Mouse (Mus musculus): ENCODE measurements around the gene AU041133.
"Not testable (repeated sequence)": the region's sequence is repeated elsewhere in the genome, so short reads cannot be mapped to it uniquely, and the experiment has no call there.

AU041133 gene

DNA sequence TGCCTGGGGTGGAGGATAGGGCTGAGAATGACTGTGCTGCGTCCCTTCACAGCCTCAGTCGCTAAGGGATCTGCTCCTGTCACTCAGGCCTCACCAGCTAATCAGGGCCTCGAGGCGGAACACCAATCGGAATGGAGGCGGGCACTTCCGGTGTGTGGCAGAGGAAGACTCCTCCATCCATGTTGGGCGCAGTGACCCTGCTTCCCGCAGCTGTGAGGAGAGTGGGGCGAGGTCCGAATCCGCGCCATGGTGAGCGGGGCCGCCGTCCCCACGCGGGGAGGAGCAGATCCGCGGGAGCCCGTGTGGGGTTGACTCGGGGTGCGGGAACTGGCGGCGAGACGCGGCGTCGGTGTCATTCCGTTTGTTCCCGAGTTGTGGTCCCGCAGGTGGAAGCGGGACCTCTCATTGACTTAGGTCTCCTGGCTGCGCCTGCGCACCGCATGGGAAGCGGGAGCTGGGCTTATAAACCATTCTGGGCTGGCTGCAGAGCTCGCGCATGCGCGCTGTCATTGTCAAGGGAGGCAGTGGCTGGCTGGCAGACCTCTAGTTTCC lies at the start of gene AU041133:
TSS of gene AU041133 (plus strand) at position 164 of the 552 bp plus-strand sequence.
- DNase-seq (ENCODE audit: low read depth, low spot score), result peak; percentile 51

DNA sequence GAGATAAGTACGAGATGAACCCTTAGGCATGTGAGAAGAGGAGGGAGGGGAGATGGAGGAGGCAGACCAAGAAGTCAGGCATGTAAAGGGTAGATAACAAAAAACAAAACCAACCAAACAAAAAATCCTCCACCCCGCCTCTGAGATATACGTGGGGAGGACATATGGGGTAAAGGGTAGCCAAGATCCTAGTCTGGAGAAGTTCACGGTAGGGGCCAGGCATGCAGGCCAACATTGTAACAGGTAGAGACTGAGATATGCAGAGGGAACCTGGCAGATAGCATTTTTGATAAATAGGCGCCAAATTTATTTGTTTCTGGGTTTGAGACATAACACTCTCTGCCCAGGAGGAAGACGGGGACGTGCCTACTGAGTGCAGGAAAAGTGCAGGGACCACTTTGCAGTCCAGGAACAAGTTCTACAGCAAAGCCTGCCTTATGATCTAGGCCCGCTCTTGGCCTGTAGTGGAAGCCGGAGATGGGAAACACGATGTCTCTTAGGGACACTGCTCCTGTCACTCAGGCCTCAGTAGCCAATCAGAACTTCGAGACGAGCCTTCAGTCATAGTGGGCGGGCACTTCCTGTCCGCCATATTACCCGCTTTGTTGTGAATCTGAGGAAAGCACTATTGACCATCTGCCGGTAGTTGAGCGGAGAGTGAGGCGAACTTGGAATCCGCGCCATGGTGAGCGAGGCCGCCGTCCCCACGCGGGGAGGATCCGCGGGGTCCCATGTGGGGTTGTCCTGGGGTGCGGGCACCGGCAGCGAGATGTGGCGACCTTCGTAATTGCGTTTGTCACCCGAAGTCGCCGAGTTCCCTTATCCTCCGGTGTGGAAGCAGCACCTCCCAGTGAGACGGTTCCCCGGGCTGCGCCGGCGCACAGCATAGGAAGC lies 44.8 kb upstream of the AU041133 start, which contains the start of gene BC024063:
TSS of gene BC024063 (plus strand) at position 626 of the 894 bp plus-strand sequence.
- DNase-seq (ENCODE audit: low read depth, low spot score), result peak; percentile 53

DNA sequence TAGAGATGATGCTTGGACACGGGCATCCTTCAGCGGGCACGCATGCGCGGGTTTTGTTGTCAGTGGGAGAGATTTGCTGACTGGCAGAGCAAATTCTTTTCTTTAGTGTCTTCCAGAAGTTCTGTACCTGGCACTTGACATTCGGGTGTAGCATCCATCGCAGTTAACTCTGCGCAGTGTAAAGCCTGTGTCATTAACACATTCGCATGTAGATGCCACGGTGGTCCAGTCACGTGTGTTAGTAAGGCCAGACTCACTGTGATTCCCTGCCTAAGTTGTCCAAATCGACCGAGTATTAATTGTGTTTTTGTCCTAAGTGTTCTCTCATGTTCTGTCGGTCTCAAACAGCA lies 44.2 kb upstream of the AU041133 start:
- DNase-seq (ENCODE audit: low read depth, low spot score), result not testable (repeated sequence)

DNA sequence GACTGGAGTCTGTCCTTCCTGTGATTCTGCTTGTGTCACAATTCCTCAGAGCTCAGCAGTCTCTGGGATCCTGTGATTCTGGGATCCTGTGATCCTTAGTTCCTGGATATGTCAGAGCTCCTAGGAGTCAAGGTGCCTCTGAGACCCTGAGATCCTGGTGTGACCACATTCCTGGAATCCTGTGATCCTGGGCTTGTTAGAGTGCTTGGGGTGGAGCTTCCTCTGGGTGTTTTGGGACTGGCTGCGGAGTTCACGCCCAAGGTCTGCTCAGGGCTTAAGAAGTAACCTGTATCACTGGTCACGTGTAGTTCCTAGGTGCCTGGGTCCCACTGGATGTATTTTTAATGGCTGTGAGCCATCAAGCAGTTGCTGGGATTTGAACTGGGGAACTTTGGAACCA lies 10.6 kb upstream of the AU041133 start:
- no peak for DNase-seq (ENCODE audit: low read depth, low spot score)

DNA sequence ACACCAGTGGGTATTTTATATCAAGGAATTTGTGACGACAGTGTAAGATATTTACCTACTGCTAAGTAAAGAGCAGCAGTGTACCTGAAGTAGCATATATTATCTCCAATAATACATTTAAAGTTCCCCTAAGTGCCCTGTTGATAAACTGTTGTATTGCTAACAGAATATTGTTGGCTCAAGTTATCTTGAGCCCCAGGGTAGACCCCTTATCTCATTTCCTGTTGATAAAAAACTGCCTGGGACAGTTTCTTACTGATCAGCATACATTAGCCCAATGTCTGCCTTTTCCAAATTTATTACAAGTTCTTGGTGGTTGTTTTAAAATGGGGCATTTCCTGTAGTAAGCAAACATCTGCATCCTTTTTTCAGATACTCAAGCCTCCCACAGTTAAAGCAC lies 17.5 kb downstream of the AU041133 start:
- no peak for DNase-seq (ENCODE audit: low read depth, low spot score)

DNA sequence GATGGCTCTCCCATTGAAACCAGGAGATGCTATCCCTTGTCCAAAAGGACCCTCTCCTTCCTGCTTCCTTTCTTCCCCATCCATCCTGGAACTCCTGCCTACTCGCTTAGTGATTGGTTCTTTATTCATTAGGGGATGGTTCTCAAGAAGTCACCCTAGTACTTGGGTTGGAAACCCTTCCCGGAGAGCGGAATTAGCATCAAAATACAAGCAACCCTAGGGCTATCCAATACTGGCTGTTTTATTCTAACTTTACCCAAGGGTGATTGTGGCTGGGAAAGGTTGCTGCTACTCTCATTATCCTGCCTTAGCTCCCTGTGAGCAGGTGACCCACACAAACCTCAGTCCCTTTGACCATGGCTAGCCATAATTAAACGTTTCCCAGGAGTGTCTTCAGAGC lies 19.8 kb downstream of the AU041133 start:
- DNase-seq (ENCODE audit: low read depth, low spot score), result no peak

DNA sequence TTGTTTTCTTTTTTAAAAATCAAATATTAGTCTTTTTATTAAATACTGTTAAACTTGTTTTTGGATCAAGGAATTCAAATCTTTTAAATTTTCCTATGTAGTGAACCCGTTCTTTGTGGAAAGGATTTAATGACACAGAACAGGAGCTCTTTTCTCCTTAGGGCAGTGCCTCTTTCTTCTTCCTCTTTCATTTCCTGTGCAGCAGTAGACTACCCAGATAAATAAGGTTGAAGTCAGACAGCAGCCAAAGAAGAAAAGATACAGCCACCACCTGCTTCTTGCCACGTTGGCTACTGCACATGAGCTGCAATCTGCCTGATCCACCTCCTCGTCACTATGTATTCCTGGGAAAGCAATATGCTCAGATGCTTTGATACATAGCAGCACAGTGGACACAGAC lies 40.0 kb downstream of the AU041133 start:
- no peak for DNase-seq (ENCODE audit: low read depth, low spot score)

DNA sequence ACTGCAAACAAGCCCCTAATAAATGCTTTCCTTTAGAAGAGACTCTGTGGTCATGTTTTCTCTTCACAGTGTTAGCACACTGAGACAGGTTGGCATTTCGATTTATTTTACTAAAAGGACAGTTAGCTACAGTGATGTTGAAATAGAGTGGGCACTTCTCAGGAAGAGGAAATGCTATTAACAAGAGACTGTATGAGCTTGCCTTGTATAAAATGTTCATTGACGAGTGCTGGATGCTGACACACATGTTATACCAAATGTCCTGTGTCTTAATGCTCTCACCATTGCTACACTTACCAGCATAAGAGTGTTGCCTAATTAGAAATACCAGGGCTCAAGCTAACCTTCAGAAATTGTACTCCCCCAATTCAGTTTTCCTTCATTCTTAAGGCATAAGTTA lies 42.0 kb downstream of the AU041133 start:
- DNase-seq (ENCODE audit: low read depth, low spot score), result no peak

DNA sequence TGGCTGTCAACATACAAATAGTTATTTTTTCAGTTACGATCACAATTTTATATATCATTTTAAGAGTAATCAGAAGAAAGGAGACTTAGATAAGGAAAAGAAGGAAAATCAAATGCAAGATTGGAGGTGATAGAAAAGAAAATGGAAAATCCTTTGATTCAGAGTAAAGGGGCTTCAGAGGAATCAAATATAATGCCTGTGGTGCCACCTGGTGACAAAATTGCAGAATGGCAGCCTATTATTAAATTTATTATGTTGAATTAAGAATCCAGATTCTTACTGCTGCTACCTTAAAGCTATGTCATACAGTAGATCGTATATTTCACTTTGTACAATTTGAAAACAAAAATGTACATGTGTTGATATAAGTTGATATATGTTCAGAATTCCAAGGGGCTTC lies 43.0 kb downstream of the AU041133 start:
- DNase-seq (ENCODE audit: low read depth, low spot score), result no peak

DNA sequence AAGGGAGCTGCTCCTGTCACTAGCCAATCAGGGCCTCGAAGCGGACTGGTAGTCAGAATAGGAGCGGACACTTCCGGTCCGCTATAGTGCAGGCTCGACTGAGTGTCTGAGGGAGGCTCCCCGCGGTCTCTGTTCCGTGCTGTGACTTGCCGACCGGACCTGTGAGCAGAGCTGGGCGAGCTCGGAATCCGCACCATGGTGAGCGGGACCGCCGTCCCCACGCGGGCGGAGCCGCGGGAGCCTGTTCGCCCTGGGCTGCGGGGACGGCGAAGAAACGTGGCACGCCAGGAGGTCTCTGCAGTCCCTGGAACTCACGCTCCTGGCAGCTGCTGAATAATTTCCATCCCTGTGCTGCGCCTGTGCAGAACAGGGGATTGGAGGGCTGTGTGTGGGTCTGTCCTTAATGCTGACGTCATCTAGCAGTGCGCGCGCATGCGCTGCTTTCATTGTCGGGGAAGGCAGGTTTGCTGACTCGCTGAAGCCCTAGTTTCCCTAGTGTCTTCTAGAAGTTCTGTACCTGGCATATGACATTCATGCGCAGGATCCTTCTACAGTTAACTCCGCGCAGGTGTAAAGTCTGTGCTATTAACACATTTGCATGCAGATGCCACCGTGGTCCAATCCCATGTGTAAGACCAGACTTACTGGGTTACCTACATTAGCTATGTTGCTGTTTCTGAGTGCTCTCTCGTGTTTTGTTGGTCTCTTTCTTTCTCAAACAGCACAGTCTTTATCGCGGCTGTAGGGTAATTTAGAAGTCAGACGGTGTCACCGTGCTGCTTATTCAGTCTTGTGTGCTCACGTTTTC lies 50.6 kb downstream of the AU041133 start:
- DNase-seq (ENCODE audit: low read depth, low spot score), result peak; percentile 72
